Mouse (Mus musculus) A20 (cell line): ENCODE measurements at regions not wholly inside any gene's neighbourhood (a gene's known extent, or its start where the extent isn't known, plus 50 kb on each side); places are given as distances from the start of the nearest gene placed in this dataset.

Experiments used
- DNase-seq: peaks from one replicate; pipeline ENCODE4 v3.0.0-alpha.2; 2011; ENCODE audit warnings: low read depth, low spot score

GRCm38 (mm10) chr14:58817961-58818504, 324.7 kb downstream of the 1700129C05Rik start:
- DNase-seq, result peak; percentile 57

GRCm38 (mm10) chr14:58816540-58816876, 326.2 kb downstream of the 1700129C05Rik start:
- DNase-seq, result no peak

- no peak for DNase-seq
Measured at GRCm38 (mm10) chr14:58815616-58816539, 326.8 kb downstream of the 1700129C05Rik start.

GRCm38 (mm10) chr14:58812585-58812984, 330.1 kb downstream of the 1700129C05Rik start:
- no peak for DNase-seq

DNA sequence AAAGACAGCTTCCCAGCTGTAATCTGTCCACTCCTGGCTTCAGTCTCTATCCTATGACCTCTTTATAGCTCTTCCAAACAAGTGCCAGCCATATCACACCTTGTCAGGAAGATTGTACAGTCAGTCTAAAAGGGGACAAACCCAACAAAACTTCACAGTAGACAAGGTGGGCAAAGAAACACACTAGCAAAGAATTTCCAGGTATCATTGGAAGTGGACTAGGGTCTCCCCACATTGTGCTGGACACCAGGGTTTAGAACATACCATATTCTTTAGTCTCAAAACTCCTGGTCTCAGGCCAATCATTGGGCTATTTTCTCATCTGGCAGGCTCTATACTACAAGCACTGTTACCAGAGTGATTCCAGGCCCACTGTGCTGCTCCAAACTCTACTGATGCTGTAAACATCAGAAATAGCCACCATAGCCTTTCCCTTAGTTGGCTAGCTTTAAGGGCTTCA, 341.3 kb downstream of the 1700129C05Rik start:
- no peak for DNase-seq

GRCm38 (mm10) chr14:58788190-58788945, 354.3 kb downstream of the 1700129C05Rik start:
- no peak for DNase-seq

DNA sequence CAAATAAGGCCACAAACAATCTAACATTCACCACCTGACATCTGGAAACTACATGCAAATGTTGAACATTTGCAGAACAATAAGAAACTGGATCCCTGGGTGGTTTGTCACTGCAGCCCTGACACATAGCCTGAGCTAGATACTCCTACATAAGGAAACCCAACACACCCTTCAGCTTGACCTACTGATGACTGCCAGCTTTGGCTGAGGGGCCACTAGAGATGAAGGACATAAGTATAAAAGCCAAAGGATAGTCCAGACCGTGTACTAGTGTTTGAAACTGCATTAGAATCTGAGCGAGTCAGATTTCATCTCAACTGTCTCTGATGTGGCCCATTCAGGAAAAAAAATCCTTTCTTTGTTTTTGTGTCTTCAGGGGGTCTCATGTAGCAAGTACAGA, 355.1 kb downstream of the 1700129C05Rik start:
- no peak for DNase-seq

- no peak for DNase-seq
Measured at GRCm38 (mm10) chr14:58786791-58787491, 355.8 kb downstream of the 1700129C05Rik start.

DNA sequence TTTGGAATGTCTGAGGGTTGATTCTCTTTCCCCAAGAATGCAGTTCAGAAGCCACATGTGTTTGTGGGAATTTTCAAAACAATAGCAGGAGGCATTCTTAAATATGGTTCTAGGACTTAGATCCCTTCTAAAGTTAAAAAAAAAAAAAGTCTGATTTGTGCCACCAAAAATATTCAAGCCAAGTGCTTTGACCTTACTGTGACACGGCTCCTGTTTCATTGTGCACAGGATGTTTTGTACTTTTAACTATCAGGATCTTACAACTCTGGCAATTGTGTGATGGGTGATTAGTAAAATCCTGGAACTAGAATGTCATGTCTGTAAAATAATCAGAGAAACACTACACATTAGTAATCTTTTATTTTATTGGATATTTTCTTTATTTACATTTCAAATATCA, 359.5 kb downstream of the 1700129C05Rik start:
- no peak for DNase-seq

DNA sequence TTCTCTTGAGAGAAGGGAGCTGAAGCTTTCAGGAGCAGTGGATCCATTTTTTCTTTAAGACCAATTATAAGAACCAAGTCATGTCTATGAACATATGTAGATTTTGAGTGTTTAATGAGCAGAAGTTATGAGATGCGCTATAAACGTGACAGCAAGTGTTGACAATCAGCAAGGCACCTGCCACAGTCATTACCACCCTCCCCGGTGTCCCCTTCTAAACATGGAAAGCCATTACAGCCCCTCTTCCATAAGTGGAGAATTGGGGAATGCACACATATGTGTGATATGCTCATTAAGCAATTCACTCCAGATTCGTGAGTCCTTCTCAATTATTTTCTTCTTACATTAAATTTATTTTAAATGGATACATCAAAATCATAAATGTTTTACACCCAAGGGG, 362.4 kb downstream of the 1700129C05Rik start:
- DNase-seq, result no peak

- no peak for DNase-seq
Measured at GRCm38 (mm10) chr14:58778675-58779074, 364.0 kb downstream of the 1700129C05Rik start.

GRCm38 (mm10) chr14:58761291-58761690, 381.4 kb downstream of the 1700129C05Rik start:
- DNase-seq, result no peak

DNA sequence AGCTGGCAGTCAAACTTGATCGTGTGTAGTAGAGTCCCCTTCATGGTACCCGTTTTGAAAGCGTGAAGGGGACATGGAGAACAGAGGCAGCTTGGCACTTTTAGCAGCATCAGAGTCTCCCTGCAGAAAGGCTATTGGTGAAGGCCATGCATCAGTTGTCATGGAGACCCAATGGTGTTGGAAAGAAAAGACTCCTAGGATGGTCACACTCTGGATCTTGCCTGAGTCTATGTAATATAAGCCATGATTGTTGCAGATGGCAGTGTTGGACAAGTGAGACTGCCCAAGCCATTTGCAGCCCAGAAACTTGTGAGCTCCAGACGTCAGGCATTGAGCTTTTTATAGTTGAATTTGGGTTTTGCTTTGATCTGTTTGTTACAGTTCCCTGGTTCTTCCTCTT, 382.9 kb downstream of the 1700129C05Rik start:
- no peak for DNase-seq

DNA sequence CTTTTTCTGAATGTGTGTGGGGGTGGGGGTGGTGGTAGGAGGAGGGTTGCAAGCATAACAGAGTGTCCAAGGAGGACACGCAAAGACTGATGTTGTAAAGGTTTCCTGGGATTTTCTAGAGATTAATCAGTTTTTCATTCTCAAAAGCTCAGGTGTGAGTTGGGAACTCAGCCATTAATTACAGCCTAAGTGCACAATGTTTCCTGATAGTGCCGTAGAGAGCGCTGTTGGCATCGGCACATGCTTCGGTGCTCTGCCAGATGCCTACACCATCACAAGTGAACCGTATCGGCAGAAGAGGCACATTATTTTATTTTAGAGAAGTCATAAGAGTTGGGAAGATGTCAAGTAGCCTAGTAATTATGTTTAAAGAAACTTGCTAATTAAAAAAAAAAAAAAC, 388.9 kb downstream of the 1700129C05Rik start:
- DNase-seq, result no peak

DNA sequence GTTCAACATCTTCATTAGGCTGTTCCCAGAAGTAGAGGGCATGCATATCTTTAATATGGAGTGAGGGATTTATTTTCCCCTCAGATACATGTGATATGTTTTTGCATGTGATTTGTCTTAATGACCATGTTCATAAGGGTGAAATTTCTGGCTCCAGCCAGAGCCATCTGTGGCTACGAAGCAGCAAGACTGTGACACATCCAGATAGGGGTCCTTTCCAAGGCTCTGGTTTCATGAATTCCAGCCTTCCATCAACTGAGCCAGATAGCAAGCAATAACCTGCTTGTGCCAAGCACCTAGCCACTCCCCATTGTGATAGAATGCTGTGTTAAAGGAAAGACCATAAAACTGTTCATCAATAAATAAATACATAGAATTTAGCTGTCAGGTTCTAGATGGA, 389.6 kb downstream of the 1700129C05Rik start:
- no peak for DNase-seq

GRCm38 (mm10) chr14:58726418-58726817, 416.3 kb downstream of the 1700129C05Rik start:
- no peak for DNase-seq

GRCm38 (mm10) chr14:58714856-58715255, 427.8 kb downstream of the 1700129C05Rik start:
- DNase-seq, result no peak

DNA sequence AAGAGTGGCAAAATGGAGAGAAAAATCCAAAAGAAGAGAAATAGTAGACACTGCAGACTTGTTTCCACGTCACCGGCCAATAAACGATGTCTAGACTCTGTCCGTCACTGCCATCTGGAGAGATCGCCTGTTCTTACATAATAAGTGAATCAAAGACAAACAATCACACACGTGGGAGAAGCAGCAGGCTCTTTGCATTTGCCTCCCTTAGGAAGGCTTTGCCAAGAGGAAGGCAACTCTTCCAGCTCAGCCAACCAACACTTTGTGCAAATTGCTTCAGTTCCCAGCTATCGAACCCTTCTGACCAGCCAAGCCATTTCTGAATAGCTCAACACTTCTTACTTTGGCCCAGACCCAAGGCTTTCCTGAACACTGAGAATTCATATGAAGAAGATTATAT, 432.8 kb downstream of the 1700129C05Rik start:
- no peak for DNase-seq

GRCm38 (mm10) chr14:58709281-58709680, 433.4 kb downstream of the 1700129C05Rik start:
- no peak for DNase-seq

- DNase-seq, result peak; percentile 31
Measured at GRCm38 (mm10) chr14:58701765-58702164, 440.9 kb downstream of the 1700129C05Rik start.

GRCm38 (mm10) chr14:58691129-58691828, 451.4 kb downstream of the 1700129C05Rik start:
- DNase-seq, result no peak
